Mouse (Mus musculus) myocyte (in vitro differentiated cells): Measurements from ENCODE around the gene BC051142. TPM values are rescaled to one million over a fixed set of nuclear protein-coding genes. Genes with fewer than 3 reads are reported as not detected.
"Not testable (repeated sequence)": the region's sequence is repeated elsewhere in the genome, so short reads cannot be mapped to it uniquely, and the experiment has no call there.

Experiments
- H3K27me3 ChIP-seq: one replicate; pipeline ENCODE4 v1.6.1; 2011; ENCODE audit not compliant: control insufficient read depth, insufficient read depth, insufficient read length
- H3K36me3 ChIP-seq: one replicate; pipeline ENCODE4 v1.6.1; 2011; ENCODE audit not compliant: control insufficient read depth, insufficient read depth
- H3K4me2 ChIP-seq: one replicate; pipeline ENCODE4 v1.6.1; 2011; ENCODE audit warnings: low read depth, control low read depth
- H3K4me3 ChIP-seq: one replicate; pipeline ENCODE4 v1.5.1; 2011; ENCODE audit warnings: mild to moderate bottlenecking, control low read depth, moderate library complexity
- H3K79me2 ChIP-seq: one replicate; pipeline ENCODE4 v1.6.1; 2011; ENCODE audit not compliant: control insufficient read depth, insufficient read depth
- H3ac ChIP-seq: one replicate; pipeline ENCODE4 v1.6.1; 2011; ENCODE audit not compliant: control insufficient read depth, insufficient read length
- CEBPB ChIP-seq: IDR thresholded peaks from 2 replicates; pipeline ENCODE4 v1.6.1; 2011; ENCODE audit warnings: mild to moderate bottlenecking, moderate library complexity; ENCODE audit not compliant: poor library complexity, insufficient read depth, severe bottlenecking
- TCF3 ChIP-seq: IDR thresholded peaks from one replicate; pipeline ENCODE4 v1.6.1; 2011; ENCODE audit warnings: low read depth, control low read depth; ENCODE audit not compliant: insufficient read length
- polyA plus RNA-seq: library from polyadenylated mRNA; unstranded; fragments of >200 nt; fragmentation: generic; extraction: Trizol; gene quantifications from one replicate; pipeline ENCODE4 v1.2.1, GENCODE M21; 2012; ENCODE audit warnings: missing spikeins

Gene BC051142
- polyA plus RNA-seq, 1 experiment: not detected

DNA sequence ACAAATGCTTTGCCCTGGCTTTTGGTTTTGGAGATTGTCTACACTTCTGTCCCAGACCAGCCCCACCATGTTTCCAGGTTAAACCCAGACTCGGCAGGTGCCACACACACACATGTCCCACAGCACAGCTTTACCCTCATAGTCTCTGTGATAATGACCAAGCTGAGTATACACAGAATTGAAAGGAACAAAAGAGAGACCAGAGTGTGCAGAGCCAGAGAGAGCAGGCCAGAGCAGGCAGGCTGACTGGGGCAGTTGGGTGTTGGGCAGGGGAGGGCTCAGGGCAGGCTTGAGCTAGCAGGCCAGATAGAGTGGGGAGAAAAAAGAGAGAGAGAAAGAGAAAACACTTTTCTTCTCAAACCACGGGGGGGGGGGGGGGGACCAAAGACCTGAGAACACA is 97.9 kb downstream of the BC051142 start:
- Histone ChIP-seq H3K4me2 (no peak overlapping the region), H3ac (no peak overlapping the region), H3K4me3 (no peak overlapping the region), H3K36me3 (no peaks in the 10 kb centered on the region), H3K27me3 (no peaks in the 10 kb centered on the region), H3K79me2 (no peaks in the 10 kb centered on the region)
- no peak for TF ChIP-seq TCF3

DNA sequence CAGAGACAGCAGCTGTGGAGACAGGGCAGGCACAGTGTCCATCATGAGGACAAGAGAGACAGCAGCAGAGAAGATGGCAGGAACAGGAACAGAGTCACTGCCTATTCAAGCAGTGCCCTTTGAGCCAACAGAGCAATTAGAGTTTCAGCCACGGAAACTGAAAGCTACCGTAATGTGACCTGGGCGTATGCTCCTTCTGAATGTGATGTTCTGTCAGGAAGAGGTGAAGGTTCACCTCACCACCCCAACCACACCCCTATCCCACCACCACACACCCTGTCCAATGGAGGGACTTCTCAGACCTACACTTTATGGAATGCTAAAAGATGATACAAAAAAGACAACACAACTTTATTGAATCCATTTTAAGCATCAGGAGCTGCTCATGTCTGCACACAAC is 98.7 kb downstream of the BC051142 start:
- H3K4me2 ChIP-seq, H3K4me3 ChIP-seq, H3ac ChIP-seq, H3K79me2 ChIP-seq, H3K36me3 ChIP-seq, H3K27me3 ChIP-seq: not testable (repeated sequence)

DNA sequence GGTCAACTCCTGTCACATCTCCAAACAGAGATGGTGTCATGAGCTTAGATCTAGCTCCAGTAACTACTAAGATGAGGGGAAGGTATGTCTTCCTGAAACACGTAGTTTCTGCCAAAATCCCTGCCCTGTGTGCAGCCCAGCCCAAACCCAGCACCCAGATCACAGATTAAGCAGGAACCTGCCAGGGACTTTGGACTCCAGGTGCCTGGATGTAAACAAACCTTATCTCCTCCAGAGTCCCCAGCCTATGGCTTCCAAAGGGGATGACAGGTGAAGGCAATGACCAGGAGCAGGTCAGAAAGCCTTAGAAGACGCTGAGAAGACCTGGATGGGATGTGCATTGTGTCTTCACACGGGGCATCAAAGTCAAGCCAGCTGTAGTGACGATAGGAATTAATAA is 99.1 kb downstream of the BC051142 start:
- not testable (repeated sequence) for H3K4me2 ChIP-seq, H3K4me3 ChIP-seq, H3K36me3 ChIP-seq, H3ac ChIP-seq, H3K27me3 ChIP-seq, H3K79me2 ChIP-seq

DNA sequence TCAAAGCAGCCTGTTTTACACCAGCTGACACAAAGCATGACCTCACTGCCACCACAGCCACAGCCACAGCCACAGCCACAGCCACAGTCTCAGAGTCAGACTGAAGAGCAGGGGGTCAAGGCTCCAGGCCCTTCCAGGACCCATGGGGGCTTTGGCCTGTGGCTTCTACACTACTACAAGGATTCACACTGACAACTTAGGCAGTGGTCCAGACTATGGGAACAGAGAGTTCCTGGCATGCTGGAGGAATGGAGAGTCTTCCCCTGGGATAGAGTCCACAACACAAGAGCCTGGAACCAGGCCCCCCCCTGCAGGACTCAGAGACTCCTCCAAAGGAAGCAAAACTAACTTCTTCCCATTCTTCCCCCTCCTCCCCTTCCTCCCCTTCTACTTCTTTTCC is 109.0 kb downstream of the BC051142 start:
- Histone ChIP-seq H3K36me3 (no peaks in the 10 kb centered on the region), H3K4me3 (no peak overlapping the region), H3K27me3 (no peaks in the 10 kb centered on the region), H3ac (no peak overlapping the region), H3K79me2 (no peaks in the 10 kb centered on the region), H3K4me2 (no peak overlapping the region)
- TF ChIP-seq CEBPB: no peak

Other genes with a start within 250 kb of the BC051142 start
- gene H2-DMb1, start 245.7 kb upstream of the BC051142 start, polyA plus RNA-seq: not detected
- gene Tap1, start 211.3 kb upstream of the BC051142 start, polyA plus RNA-seq: 0.62 TPM
- 0.26 TPM for gene Psmb9, start 211.1 kb upstream of the BC051142 start, polyA plus RNA-seq
- gene Psmb8, start 201.1 kb upstream of the BC051142 start, polyA plus RNA-seq: 0.44 TPM
- gene Tap2, start 195.3 kb upstream of the BC051142 start, polyA plus RNA-seq: 5.3 TPM
- not detected for gene H2-Ob, start 159.9 kb upstream of the BC051142 start, polyA plus RNA-seq
- gene H2-Ab1, start 141.1 kb upstream of the BC051142 start, polyA plus RNA-seq: not detected
- gene H2-Aa, start 111.0 kb upstream of the BC051142 start, polyA plus RNA-seq: not detected
- not detected for gene H2-Eb1, start 93.0 kb upstream of the BC051142 start, polyA plus RNA-seq
- not detected for gene H2-Eb2, start 73.2 kb upstream of the BC051142 start, polyA plus RNA-seq
- gene Btnl2, start 44.0 kb upstream of the BC051142 start, polyA plus RNA-seq: not detected
- not detected for gene Btnl1, start 21.7 kb upstream of the BC051142 start, polyA plus RNA-seq
- not detected for gene Btnl4, start 78.5 kb downstream of the BC051142 start, polyA plus RNA-seq
- gene Btnl6, start 118.5 kb downstream of the BC051142 start, polyA plus RNA-seq: not detected
- gene Notch4, start 165.4 kb downstream of the BC051142 start, polyA plus RNA-seq: 0.31 TPM
- gene Gpsm3, start 191.0 kb downstream of the BC051142 start, polyA plus RNA-seq: 3.1 TPM
- 21.6 TPM for gene Pbx2, start 192.4 kb downstream of the BC051142 start, polyA plus RNA-seq
- gene Ager, start 199.0 kb downstream of the BC051142 start, polyA plus RNA-seq: 0.22 TPM
- 37.1 TPM for gene Rnf5, start 204.9 kb downstream of the BC051142 start, polyA plus RNA-seq
- 70.5 TPM for gene Agpat1, start 205.4 kb downstream of the BC051142 start, polyA plus RNA-seq
- gene Egfl8, start 217.2 kb downstream of the BC051142 start, polyA plus RNA-seq: 0.16 TPM
- gene Ppt2, start 229.7 kb downstream of the BC051142 start, polyA plus RNA-seq: 21.9 TPM
- not detected for gene Prrt1, start 230.7 kb downstream of the BC051142 start, polyA plus RNA-seq
- 13.5 TPM for gene Fkbpl, start 245.9 kb downstream of the BC051142 start, polyA plus RNA-seq
- gene Atf6b, start 248.3 kb downstream of the BC051142 start, polyA plus RNA-seq: 42.5 TPM